Mouse (Mus musculus) lung, embryonic 16.5 days (tissue): ENCODE data around the gene Helt. TPM values are rescaled to one million over a fixed set of nuclear protein-coding genes. Genes with fewer than 3 reads are reported as not detected.

Experiments used
- ATAC-seq: fragments of 200-750 bp; cut with Nextera tagmentation; 2 replicates; pipeline ENCODE4 v1.8.0; 2017; ENCODE audit warnings: low read depth, mild to moderate bottlenecking, moderate library complexity
- H3K27ac ChIP-seq: fragments of 300-500 bp; sonication (generic); 2 replicates; pipeline ENCODE4 v1.5.1; 2014; ENCODE audit warnings: mild to moderate bottlenecking, control low read depth, low read length
- H3K27me3 ChIP-seq: fragments of 300-500 bp; sonication (generic); 2 replicates; pipeline ENCODE4 v1.6.1; 2014; ENCODE audit warnings: low read depth, low read length, mixed read lengths; ENCODE audit not compliant: control insufficient read depth, insufficient read depth
- H3K36me3 ChIP-seq: fragments of 300-500 bp; sonication (generic); 2 replicates; pipeline ENCODE4 v1.6.1; 2014; ENCODE audit warnings: low read length; ENCODE audit not compliant: control insufficient read depth, insufficient read depth
- H3K4me1 ChIP-seq: fragments of 300-500 bp; sonication (generic); replicated peaks from 2 replicates; pipeline ENCODE4 v1.6.1; 2014; ENCODE audit warnings: low read length, mixed read lengths; ENCODE audit not compliant: control insufficient read depth, insufficient read depth
- H3K4me2 ChIP-seq: fragments of 300-500 bp; sonication (generic); 2 replicates; pipeline ENCODE4 v1.6.1; 2014; ENCODE audit warnings: low read depth, low read length, control low read depth
- H3K4me3 ChIP-seq: fragments of 300-500 bp; sonication (generic); 2 replicates; pipeline ENCODE4 v1.5.1; 2014; ENCODE audit warnings: mild to moderate bottlenecking, low read length, control low read depth
- H3K9ac ChIP-seq: fragments of 300-500 bp; sonication (generic); 2 replicates; pipeline ENCODE4 v1.6.1; 2014; ENCODE audit warnings: low read length, control low read depth
- H3K9me3 ChIP-seq: fragments of 300-500 bp; sonication (generic); 2 replicates; pipeline ENCODE4 v1.6.1; 2016; ENCODE audit warnings: low read length; ENCODE audit not compliant: control insufficient read depth
- WGBS: fragments of 180-500 bp; shearing (Covaris S2); extraction: QIAGEN DNeasy Blood & Tissue Kit; methylation state at CpG from one replicate; pipeline ENCODE4 v1.1.7; 2014; 5-methylcytosine and 5-hydroxymethylcytosine counted together
- polyA plus RNA-seq: library from polyadenylated mRNA; unstranded; fragments of >200 nt; fragmentation: Nextera tagmentation; extraction: Ambion mirVana; gene quantifications from 2 replicates; pipeline ENCODE4 v1.2.1, GENCODE M21; 2015

Gene Helt
- polyA plus RNA-seq, 1 experiment from 2014 or later = not detected

DNA sequence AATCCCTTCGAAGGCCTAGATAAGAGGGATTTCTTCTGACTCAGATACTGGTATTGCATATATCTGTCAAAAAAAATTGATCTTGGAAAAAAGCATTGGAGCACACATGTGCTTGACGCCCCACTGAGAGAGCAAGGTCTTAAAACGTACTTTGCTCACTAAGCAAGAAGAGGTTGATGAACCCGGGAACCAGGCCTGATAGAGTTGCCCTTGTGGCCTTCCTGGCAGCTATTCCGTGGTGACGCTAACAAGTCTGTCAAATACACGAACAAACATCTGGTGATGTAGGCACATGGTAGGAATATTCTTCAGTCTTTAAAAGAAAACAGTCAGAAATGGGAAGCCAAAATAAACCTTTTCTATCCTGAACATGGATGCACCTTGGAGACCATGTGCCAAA is 32.8 kb upstream of the Helt start:
- Histone ChIP-seq H3K9me3 (peaks cover 4% of the 10 kb centered on the region; the same call in 1 of the 2 replicates), H3K27ac (no peak overlapping the region), H3K36me3 (no peaks in the 10 kb centered on the region; the same call in 1 of the 2 replicates), H3K9ac (no peak overlapping the region), H3K4me3 (no peak overlapping the region), H3K4me2 (no peak overlapping the region), H3K4me1 (peaks cover 7% of the 10 kb centered on the region; the same call in 1 of the 2 replicates), H3K27me3 (no peaks in the 10 kb centered on the region)
- ATAC-seq = no peak
- WGBS = 54% methylated on average over 7 of the region's 7 CpGs

DNA sequence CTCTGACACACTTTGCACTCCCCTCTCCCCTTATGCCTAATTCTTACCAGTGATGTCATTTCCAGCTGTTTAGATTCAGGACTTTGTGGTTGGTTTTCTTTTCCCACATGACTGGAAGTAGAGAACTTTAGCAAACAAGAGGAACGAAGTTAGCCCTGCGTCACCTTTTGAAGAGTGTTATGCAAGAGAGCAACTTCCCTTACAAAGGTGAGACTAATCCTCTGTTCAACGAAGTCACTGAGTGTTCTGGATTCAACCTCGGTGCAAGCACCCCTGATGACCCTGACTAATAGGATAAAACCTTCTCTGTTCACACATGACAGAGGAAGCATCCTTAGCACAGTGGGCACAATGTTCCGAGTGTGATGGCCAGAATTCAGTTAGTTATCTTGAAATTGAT is 32.2 kb upstream of the Helt start:
- Histone ChIP-seq H3K27ac (no peak overlapping the region), H3K4me3 (no peak overlapping the region), H3K36me3 (no peaks in the 10 kb centered on the region; the same call in 1 of the 2 replicates), H3K4me1 (peaks cover 7% of the 10 kb centered on the region; the same call in 1 of the 2 replicates), H3K9ac (no peak overlapping the region), H3K9me3 (peaks cover 4% of the 10 kb centered on the region; the same call in 1 of the 2 replicates), H3K27me3 (no peaks in the 10 kb centered on the region), H3K4me2 (no peak overlapping the region)
- WGBS = 71% methylated on average over 5 of the region's 5 CpGs
- ATAC-seq = no peak

DNA sequence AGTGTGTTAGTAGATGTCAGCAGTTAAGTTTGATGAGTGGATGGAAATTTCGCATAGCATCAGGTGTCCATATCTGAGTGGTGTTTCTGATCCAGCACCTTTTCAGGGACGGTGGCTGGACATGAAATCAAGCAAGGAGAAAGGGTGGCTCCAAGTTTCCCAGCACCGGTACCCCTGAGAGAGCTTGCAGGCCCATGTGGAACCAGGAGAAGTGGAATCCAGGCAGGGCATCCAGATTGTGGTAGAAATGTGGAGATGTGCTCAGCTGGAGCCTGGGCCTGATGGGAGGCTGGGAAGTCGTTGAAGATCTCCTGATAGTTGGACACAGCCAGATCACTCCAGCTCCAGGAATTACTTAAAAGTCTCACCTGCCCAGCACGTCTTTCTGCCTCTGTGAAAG is 30.2 kb upstream of the Helt start:
- Histone ChIP-seq H3K9ac (no peak overlapping the region), H3K4me1 (peaks cover 7% of the 10 kb centered on the region; the same call in 1 of the 2 replicates), H3K4me3 (no peak overlapping the region), H3K27ac (no peak overlapping the region), H3K9me3 (peaks cover 4% of the 10 kb centered on the region; the same call in 1 of the 2 replicates), H3K27me3 (no peaks in the 10 kb centered on the region), H3K4me2 (no peak overlapping the region), H3K36me3 (no peaks in the 10 kb centered on the region; the same call in 1 of the 2 replicates)
- ATAC-seq = no peak
- 56% methylated on average over 5 of the region's 5 CpGs for WGBS

DNA sequence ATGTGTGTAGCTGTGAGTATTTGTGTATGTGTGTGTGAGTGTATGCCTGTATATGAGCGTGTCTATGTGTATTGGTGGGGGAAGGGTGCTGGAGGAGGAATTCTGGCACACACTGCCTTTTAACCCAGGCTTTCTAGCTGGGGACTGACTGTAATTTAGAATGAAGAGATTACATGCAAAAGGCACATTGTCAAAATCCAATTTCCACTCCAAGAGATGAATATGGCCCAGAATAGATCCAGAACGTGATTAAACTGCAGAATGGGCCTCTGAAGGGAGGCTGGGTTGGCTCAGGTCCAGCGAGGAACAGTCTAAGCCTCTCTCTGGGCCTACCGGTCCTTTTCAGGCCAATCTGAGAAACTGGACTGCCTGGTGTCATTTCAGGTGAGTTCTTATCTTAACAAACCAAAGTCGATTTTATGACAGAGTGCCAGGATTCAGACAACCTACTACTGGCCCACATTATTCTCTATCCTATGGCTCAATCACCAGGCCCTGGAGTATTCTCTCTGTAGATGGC is 29.3 kb upstream of the Helt start:
- no peak for ATAC-seq
- Histone ChIP-seq H3K27ac (peak overlapping the region; percentile 4; the same call in 1 of the 2 replicates), H3K36me3 (no peaks in the 10 kb centered on the region; the same call in 1 of the 2 replicates), H3K9ac (no peak overlapping the region), H3K4me3 (no peak overlapping the region), H3K27me3 (no peaks in the 10 kb centered on the region), H3K4me2 (no peak overlapping the region), H3K9me3 (peaks cover 4% of the 10 kb centered on the region; the same call in 1 of the 2 replicates), H3K4me1 (peaks cover 7% of the 10 kb centered on the region; the same call in 1 of the 2 replicates)
- WGBS = 39% methylated on average over 5 of the region's 5 CpGs

DNA sequence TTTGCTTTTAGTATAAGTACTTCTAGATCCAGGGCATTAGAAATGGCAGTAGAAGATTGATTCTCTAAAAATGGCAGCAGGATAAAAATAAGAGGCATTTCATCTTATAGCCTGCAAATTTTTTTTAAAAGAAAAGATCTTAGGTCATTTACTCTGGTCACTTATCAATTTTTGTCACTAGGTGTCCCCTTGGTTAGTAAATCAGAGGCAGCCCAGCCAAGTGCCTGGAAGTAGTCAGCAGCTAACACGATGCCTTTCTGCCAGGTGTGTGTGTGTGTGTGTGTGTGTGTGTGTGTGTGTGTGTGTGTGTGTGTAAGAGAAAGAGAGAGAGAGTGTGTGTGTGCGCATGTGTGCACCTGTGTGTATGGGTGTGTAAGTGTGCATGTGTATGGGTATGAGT is 28.4 kb upstream of the Helt start:
- WGBS = 59% methylated on average over 2 of the region's 2 CpGs
- Histone ChIP-seq H3K9ac (no peak overlapping the region), H3K4me2 (no peak overlapping the region), H3K36me3 (no peaks in the 10 kb centered on the region; the same call in 1 of the 2 replicates), H3K27me3 (no peaks in the 10 kb centered on the region), H3K9me3 (peaks cover 4% of the 10 kb centered on the region; the same call in 1 of the 2 replicates), H3K27ac (no peak overlapping the region), H3K4me1 (peaks cover 7% of the 10 kb centered on the region; the same call in 1 of the 2 replicates), H3K4me3 (no peak overlapping the region)
- ATAC-seq = no peak

DNA sequence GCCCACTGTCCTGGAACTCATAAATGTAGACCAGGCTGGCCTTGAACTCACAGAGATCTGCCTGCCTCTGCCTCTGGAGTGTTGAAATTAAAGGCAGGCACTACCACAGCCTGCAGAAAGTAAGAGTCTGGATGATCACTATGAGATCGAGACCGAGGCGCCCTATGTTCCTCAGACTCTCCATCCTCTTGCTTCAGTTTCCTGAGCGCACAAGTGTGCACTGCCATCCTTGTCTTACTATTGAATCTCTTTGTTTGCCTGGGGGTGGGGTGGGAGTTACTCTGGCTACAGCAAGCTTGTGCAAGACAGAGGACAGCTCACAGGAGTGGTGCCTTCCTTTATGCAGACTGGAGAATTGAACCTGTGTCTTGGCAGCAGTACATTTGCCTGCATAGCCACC is 27.9 kb upstream of the Helt start:
- H3K27me3 ChIP-seq = no peaks in the 10 kb centered on the region
- WGBS = 93% methylated on average over 4 of the region's 4 CpGs
- no peak overlapping the region for H3K9ac ChIP-seq
- H3K4me3 ChIP-seq = no peak overlapping the region
- ATAC-seq = no peak
- H3K27ac ChIP-seq = no peak overlapping the region
- no peaks in the 10 kb centered on the region; the same call in 1 of the 2 replicates for H3K36me3 ChIP-seq
- H3K4me2 ChIP-seq = no peak overlapping the region
- H3K9me3 ChIP-seq = peaks cover 4% of the 10 kb centered on the region; the same call in 1 of the 2 replicates
- H3K4me1 ChIP-seq = peaks cover 5% of the 10 kb centered on the region; the same call in 1 of the 2 replicates

DNA sequence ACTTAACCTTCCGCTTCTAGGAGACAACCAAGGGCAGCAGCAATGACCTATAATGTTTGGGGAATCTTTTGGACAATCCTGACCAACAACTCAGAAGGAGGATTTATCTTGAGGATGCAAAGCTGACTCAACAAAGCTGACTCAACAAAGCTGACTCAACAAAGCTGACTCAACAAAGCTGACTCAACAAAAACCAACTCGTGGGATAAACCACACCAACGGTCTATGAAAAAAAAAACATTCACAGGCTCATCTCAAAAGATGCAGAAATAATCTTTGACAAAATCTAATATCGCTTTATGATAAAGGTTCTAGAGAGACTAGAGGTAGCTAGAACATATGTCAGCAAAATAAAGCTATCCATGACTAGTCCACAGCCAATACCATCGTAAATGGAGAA is 24.3 kb upstream of the Helt start:
- WGBS = 89% methylated on average over 5 of the region's 5 CpGs
- H3K9ac ChIP-seq = no peak overlapping the region
- peaks cover 5% of the 10 kb centered on the region; the same call in 1 of the 2 replicates for H3K4me1 ChIP-seq
- H3K9me3 ChIP-seq = no peaks in the 10 kb centered on the region
- H3K4me2 ChIP-seq = no peak overlapping the region
- no peaks in the 10 kb centered on the region for H3K36me3 ChIP-seq
- no peaks in the 10 kb centered on the region for H3K27me3 ChIP-seq
- H3K27ac ChIP-seq = no peak overlapping the region
- no peak overlapping the region for H3K4me3 ChIP-seq
- no peak for ATAC-seq

DNA sequence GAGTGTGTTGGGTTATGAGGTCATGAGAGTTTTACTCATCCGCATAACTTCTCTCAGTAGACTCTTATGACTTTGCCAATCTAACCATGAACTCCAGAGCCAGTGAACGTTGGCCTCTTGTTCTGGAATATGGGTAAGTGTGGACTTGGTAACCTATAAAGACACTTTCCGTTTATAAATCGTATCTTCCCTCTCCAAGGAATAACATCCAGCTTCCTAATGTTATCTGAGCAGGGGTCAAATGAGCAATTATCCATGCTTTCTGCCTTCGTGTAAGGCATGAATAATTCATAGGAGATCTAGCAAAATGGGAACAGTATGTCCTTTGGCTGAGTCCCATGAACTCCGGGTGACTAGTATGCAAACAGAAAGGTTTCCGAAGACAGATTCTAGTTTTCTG is 22.7 kb upstream of the Helt start:
- no peak overlapping the region for H3K27ac ChIP-seq
- H3K36me3 ChIP-seq = no peaks in the 10 kb centered on the region
- no peaks in the 10 kb centered on the region for H3K9me3 ChIP-seq
- H3K9ac ChIP-seq = no peak overlapping the region
- ATAC-seq = no peak
- no peaks in the 10 kb centered on the region for H3K27me3 ChIP-seq
- H3K4me2 ChIP-seq = no peak overlapping the region
- 76% methylated on average over 7 of the region's 7 CpGs for WGBS
- no peak overlapping the region for H3K4me3 ChIP-seq
- H3K4me1 ChIP-seq = no peaks in the 10 kb centered on the region

DNA sequence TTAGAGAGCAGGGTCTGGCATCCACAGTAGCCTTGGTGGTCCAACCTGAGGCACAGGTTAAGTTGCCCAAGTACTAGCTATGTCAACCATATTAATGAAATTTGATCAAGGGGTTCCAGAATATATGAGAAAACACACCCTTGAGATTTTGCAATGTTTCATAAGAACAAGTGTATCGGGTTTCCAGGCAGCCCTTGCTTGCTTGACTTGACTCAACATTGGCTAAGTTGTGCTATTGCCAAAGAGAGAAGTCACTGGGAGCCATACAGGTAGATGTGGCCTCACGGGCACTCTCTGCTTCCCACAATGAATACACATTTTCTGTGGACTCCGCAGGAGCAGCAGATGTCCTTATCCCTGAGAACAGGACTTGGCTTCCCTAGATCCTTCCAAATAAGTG is 19.3 kb upstream of the Helt start:
- 74% methylated on average over 3 of the region's 3 CpGs for WGBS
- Histone ChIP-seq H3K4me3 (no peak overlapping the region), H3K9ac (no peak overlapping the region), H3K27me3 (no peaks in the 10 kb centered on the region), H3K27ac (no peak overlapping the region), H3K4me1 (no peaks in the 10 kb centered on the region), H3K36me3 (no peaks in the 10 kb centered on the region), H3K9me3 (no peaks in the 10 kb centered on the region), H3K4me2 (no peak overlapping the region)
- no peak for ATAC-seq
